Mouse (Mus musculus) forebrain, embryonic 16.5 days (tissue): ENCODE data around the gene Me1. TPM values are rescaled to one million over a fixed set of nuclear protein-coding genes. Genes with fewer than 3 reads are reported as not detected.

Experiments used
- ATAC-seq: fragments of 200-750 bp; cut with Nextera tagmentation; 2 replicates; pipeline ENCODE4 v1.8.0; 2017; ENCODE audit warnings: mild to moderate bottlenecking, moderate library complexity
- H3K27ac ChIP-seq: fragments of 300-500 bp; sonication (generic); 2 replicates; pipeline ENCODE4 v1.5.1; 2014; ENCODE audit warnings: low read length, control low read depth
- H3K27me3 ChIP-seq: fragments of 300-500 bp; sonication (generic); replicated peaks from 2 replicates; pipeline ENCODE4 v1.6.1; 2014; ENCODE audit warnings: low read length; ENCODE audit not compliant: control insufficient read depth, insufficient read depth
- H3K36me3 ChIP-seq: fragments of 300-500 bp; sonication (generic); 2 replicates; pipeline ENCODE4 v1.6.1; 2014; ENCODE audit not compliant: control insufficient read depth, insufficient read depth
- H3K4me1 ChIP-seq: fragments of 300-500 bp; sonication (generic); replicated peaks from 2 replicates; pipeline ENCODE4 v1.6.1; 2014; ENCODE audit warnings: low read length; ENCODE audit not compliant: control insufficient read depth, insufficient read depth
- H3K4me2 ChIP-seq: fragments of 300-500 bp; sonication (generic); 2 replicates; pipeline ENCODE4 v1.6.1; 2014; ENCODE audit warnings: mild to moderate bottlenecking, low read length, control low read depth
- H3K4me3 ChIP-seq: fragments of 300-500 bp; sonication (generic); replicated peaks from 2 replicates; pipeline ENCODE4 v1.5.1; 2014; ENCODE audit warnings: mild to moderate bottlenecking, low read length, control low read depth
- H3K9ac ChIP-seq: fragments of 300-500 bp; sonication (generic); replicated peaks from 2 replicates; pipeline ENCODE4 v1.6.1; 2014; ENCODE audit warnings: low read depth, low read length, control low read depth
- H3K9me3 ChIP-seq: fragments of 300-500 bp; sonication (generic); 2 replicates; pipeline ENCODE4 v1.6.1; 2016; ENCODE audit warnings: low read length; ENCODE audit not compliant: control insufficient read depth
- WGBS: fragments of 180-500 bp; shearing (Covaris S2); extraction: QIAGEN DNeasy Blood & Tissue Kit; methylation state at CpG from one replicate; pipeline ENCODE4 v1.1.7; 2014; 5-methylcytosine and 5-hydroxymethylcytosine counted together
- polyA plus RNA-seq: library from polyadenylated mRNA; unstranded; fragments of >200 nt; fragmentation: Nextera tagmentation; extraction: Ambion mirVana; gene quantifications from 2 replicates; pipeline ENCODE4 v1.2.1, GENCODE M21; 2015

The Me1 gene
- polyA plus RNA-seq, 1 experiment from 2014 or later = 22.7 TPM

DNA sequence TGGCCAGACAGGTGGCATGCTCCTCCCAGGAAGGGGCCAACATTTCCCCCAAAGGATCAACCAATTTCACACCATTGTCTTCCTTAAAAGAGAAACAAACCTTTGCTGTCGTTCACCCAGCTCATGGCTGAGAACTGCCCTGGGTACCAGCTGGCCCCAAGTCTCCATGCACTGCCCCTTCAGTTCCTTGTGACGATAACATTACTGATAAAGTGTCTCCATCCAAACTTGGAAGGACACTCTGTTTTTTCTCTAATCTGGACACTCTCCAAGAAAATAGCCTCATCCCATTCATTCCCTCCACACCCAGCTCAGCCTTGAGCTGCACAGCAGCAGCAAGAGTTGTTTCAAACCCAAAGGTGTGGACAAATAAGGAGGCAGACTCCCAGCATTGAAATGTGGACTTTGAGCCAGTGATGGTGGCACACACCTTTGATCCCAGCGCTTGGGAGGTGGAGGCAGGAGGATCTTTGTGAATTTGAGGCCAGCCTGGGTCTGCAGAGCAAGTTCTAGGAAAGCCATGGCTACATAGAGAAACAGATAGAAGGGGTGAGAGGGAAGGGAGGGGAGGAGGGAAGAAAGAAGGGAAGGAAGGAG, 126.3 kb downstream of the Me1 start:
- Histone ChIP-seq H3K36me3 (peaks cover 23% of the 10 kb centered on the region), H3K27me3 (no peaks in the 10 kb centered on the region), H3K4me1 (peaks cover 14% of the 10 kb centered on the region), H3K9me3 (no peaks in the 10 kb centered on the region), H3K4me2 (no peak overlapping the region), H3K27ac (no peak overlapping the region), H3K9ac (no peak overlapping the region), H3K4me3 (no peak overlapping the region)
- 90% methylated on average over 3 of the region's 3 CpGs for whole genome bisulfite sequencing
- no peak for ATAC-seq

DNA sequence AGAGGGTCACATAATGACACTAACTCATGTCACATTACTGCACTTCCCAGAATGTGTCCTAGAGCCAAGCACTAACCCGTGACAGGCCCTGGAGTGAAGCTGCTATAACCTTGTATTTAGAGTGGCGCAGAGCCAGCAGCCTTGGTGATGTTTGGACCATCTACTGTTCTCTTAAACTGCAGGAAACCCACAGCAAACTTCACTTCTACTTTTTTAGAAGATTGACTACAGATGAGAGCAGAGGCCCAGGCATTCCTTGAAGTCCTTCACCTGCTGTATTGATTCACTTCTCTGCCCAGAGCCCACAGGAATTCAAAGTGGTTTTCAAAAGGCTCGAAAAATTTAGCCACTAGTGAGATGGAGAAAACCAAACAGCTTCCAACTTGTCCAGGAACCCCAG, 135.2 kb downstream of the Me1 start:
- Histone ChIP-seq H3K9ac (no peak overlapping the region), H3K4me2 (no peak overlapping the region), H3K27ac (no peak overlapping the region), H3K4me1 (no peaks in the 10 kb centered on the region), H3K36me3 (peaks cover 60% of the 10 kb centered on the region), H3K9me3 (no peaks in the 10 kb centered on the region), H3K4me3 (no peak overlapping the region), H3K27me3 (no peaks in the 10 kb centered on the region)
- 86% methylated on average over 3 of the region's 3 CpGs for WGBS
- ATAC-seq = no peak

DNA sequence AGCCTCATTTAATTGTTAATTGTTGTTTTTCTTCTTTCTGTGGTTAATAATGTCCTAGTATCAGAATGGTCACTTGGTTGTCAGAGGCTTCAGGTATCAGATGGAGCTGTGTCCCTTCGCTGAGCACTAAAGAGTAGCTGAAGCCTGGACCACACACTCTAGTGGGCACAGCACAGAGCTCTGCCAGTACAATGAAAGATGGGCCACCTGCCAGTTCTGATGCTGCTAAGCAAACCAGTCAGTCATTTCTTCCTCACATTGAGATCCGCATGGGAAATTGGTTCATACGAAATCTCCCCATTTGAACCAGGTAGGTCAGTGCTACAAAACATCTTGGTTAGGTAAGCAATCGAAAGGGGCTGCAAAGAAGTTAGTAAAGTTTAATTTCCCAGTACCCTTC, 141.1 kb downstream of the Me1 start:
- H3K9ac ChIP-seq = no peak overlapping the region
- H3K4me2 ChIP-seq = no peak overlapping the region
- H3K9me3 ChIP-seq = no peaks in the 10 kb centered on the region
- H3K4me1 ChIP-seq = no peaks in the 10 kb centered on the region
- H3K4me3 ChIP-seq = no peak overlapping the region
- 91% methylated on average over 4 of the region's 4 CpGs for WGBS
- ATAC-seq = no peak
- H3K27me3 ChIP-seq = no peaks in the 10 kb centered on the region
- peaks cover 57% of the 10 kb centered on the region for H3K36me3 ChIP-seq
- H3K27ac ChIP-seq = no peak overlapping the region

DNA sequence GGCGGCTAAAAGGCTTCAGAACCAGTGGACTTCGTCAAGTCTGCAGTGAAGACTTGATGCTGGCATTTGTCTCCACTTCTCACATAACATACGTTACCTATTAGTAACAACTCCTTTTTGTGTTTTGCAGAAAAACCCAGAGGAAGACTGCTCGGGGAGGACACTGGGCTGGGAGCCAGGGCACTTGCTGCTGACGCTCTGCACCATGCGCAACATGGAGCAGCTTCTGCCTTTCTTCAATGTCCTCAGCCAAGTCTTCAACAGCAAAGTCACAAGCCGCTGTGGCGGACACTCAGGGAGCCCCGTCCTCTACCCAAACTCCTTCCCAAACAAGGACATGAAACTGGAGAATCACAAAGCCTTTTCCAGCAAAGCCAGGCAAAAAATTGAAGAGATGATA, 141.9 kb downstream of the Me1 start:
- H3K27me3 ChIP-seq = no peaks in the 10 kb centered on the region
- no peak overlapping the region for H3K4me2 ChIP-seq
- no peak overlapping the region for H3K4me3 ChIP-seq
- no peaks in the 10 kb centered on the region for H3K9me3 ChIP-seq
- 82% methylated on average over 9 of the region's 9 CpGs for WGBS
- H3K27ac ChIP-seq = no peak overlapping the region
- H3K4me1 ChIP-seq = no peaks in the 10 kb centered on the region
- H3K36me3 ChIP-seq = peaks cover 54% of the 10 kb centered on the region
- ATAC-seq = no peak
- H3K9ac ChIP-seq = no peak overlapping the region

DNA sequence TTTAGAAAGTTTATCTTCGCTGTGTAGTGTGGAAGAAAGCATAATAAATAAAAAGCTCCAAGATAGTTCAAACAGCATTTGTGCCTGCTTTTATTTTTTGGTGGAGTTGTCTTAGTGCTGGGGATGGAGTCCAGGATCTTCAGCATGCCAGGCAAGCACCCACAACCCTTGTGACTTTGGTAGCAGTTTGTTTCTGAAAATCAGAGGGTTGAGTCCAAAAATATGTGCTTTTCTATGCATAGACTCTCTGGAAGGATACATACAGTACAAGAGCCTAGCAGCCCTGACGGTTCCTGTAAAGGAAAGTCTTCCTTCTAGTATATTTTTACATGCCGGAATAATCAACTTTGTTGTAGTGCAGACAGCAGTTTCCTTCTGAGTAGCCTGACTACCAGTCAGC, 145.0 kb downstream of the Me1 start:
- H3K27me3 ChIP-seq = no peaks in the 10 kb centered on the region
- no peak overlapping the region for H3K4me2 ChIP-seq
- no peak overlapping the region for H3K4me3 ChIP-seq
- no peak overlapping the region for H3K9ac ChIP-seq
- H3K4me1 ChIP-seq = no peaks in the 10 kb centered on the region
- 89% methylated on average over 3 of the region's 3 CpGs for WGBS
- H3K27ac ChIP-seq = no peak overlapping the region
- no peak for ATAC-seq
- peaks cover 31% of the 10 kb centered on the region for H3K36me3 ChIP-seq
- no peaks in the 10 kb centered on the region for H3K9me3 ChIP-seq

DNA sequence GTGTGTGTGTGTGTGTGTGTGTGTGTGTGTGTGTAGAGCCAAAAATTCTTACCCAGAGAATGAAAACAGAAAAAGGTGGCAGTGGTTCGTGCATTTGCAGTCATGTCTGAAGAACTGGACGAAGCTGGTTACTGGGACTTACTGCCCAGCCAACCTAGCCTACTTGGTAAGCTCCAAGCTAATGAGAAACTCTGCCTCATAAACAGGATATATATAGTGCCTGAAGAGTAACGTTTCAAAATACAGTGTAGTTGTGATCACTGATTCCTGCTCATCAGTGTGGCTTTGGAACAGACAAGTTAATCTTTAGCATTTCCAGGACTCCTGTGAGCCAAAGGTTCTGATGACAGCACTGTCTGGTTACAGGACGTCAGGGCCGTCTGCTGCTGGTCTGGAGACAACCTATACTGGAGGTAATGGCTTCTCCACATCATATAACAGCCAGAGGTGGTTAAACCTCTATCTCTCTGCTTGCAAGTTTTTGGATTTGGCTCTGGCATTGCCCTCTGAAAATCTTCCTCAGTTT, 146.1 kb downstream of the Me1 start:
- Histone ChIP-seq H3K36me3 (peaks cover 35% of the 10 kb centered on the region), H3K4me2 (no peak overlapping the region), H3K9me3 (no peaks in the 10 kb centered on the region), H3K9ac (no peak overlapping the region), H3K27ac (no peak overlapping the region), H3K4me1 (no peaks in the 10 kb centered on the region), H3K27me3 (no peaks in the 10 kb centered on the region), H3K4me3 (no peak overlapping the region)
- 86% methylated on average over 5 of the region's 5 CpGs for WGBS
- no peak for ATAC-seq

DNA sequence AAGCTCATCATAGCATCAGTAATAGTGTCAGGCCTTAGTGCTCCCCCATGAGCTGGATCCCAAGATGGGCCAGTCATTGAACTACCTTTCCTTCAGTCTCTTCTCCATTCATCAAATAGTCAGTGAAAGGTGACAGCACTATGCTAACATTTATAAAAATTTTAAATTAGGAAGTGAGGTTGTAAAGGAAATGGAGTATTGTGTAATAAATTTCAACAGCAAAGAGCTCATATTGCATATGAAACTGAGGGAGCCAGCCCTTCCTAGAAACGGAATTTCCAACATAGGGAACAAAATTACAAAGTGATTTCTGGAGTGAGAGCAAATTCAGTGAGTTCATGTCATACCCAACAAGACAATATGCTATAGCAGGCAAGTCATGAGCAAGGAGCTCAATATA, 151.2 kb downstream of the Me1 start:
- H3K36me3 ChIP-seq = peaks cover 18% of the 10 kb centered on the region

DNA sequence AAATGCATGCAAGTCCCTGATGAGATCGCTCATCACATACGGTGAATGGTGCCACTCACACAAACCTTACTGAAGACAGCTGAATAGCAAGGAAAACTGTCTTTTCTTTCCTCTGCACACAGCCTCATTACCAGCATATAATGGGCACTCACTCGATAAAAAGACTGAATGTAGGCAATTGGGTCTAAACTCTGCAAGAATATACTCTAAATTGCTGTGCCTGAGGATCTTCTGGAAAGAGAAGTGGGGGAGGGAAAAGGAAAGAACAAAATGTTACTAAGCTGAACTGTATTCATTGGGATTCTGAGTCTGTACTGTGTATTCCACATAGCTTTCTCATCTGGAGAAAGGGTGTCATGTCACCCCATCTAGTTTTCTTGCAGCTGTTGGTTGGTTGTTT, 152.3 kb downstream of the Me1 start:
- WGBS = 29% methylated on average over 3 of the region's 3 CpGs
- H3K4me1 ChIP-seq = no peaks in the 10 kb centered on the region; the same call in 1 of the 2 replicates
- H3K9ac ChIP-seq = no peak overlapping the region
- H3K27me3 ChIP-seq = no peaks in the 10 kb centered on the region
- no peak overlapping the region for H3K4me2 ChIP-seq
- ATAC-seq = peak; percentile 67
- H3K4me3 ChIP-seq = no peak overlapping the region
- H3K36me3 ChIP-seq = peaks cover 15% of the 10 kb centered on the region
- H3K27ac ChIP-seq = no peak overlapping the region
- no peaks in the 10 kb centered on the region for H3K9me3 ChIP-seq

More for the DNA sequence above, 151.2 kb downstream of the Me1 start:
- 81% methylated on average over 1 of the region's 1 CpGs for WGBS
- Histone ChIP-seq H3K4me1 (no peaks in the 10 kb centered on the region; the same call in 1 of the 2 replicates), H3K9ac (no peak overlapping the region), H3K27me3 (no peaks in the 10 kb centered on the region), H3K27ac (no peak overlapping the region), H3K4me3 (no peak overlapping the region), H3K9me3 (no peaks in the 10 kb centered on the region), H3K4me2 (no peak overlapping the region)
- no peak for ATAC-seq

DNA sequence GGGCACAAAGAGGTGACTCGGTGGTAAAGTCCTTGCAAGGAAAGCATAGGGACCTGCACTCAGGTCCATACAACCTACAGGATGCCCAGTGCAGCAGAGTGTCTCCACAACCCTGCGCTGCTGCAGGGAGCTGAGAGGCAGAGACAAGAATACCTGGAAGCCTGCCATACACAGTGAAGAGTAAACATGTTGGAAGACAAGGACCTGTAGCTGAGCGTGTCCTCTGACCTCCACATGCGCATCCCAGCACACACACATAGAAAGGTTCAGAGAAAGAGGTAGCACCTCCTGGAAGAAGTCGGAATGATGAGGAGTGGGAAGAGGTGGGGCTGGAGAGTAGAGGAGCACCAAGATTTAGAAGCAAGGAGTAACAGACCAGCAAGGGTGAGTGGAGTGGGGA, 161.7 kb downstream of the Me1 start:
- H3K27me3 ChIP-seq = no peaks in the 10 kb centered on the region
- no peak overlapping the region for H3K27ac ChIP-seq
- no peak for ATAC-seq
- no peak overlapping the region for H3K4me3 ChIP-seq
- H3K36me3 ChIP-seq = peaks cover 17% of the 10 kb centered on the region
- H3K9me3 ChIP-seq = no peaks in the 10 kb centered on the region
- no peak overlapping the region for H3K9ac ChIP-seq
- H3K4me2 ChIP-seq = no peak overlapping the region
- H3K4me1 ChIP-seq = no peaks in the 10 kb centered on the region
- WGBS = 90% methylated on average over 5 of the region's 5 CpGs
